Mouse (Mus musculus): ENCODE measurements around the gene Rps6kb2.

- no peak for TF ChIP-seq TAL1 (conservative IDR thresholded peaks at IDR 0.05; ENCODE audit: low read depth, low read length)
- no peak for TF ChIP-seq GATA1 (IDR thresholded peaks at IDR 0.05; ENCODE audit: borderline replicate concordance, low read length)
- no peak for TF ChIP-seq CTCF (IDR thresholded peaks at IDR 0.05; ENCODE audit: low read depth, low read length)
- TF ChIP-seq POLR2AphosphoS5 (IDR thresholded peaks at IDR 0.05; ENCODE audit: insufficient replicate concordance, low read depth, low read length): no peak
- no peak for TF ChIP-seq GATA2 (IDR thresholded peaks at IDR 0.05; ENCODE audit: borderline replicate concordance, low read depth, low read length)
These were observed 24.1 kb upstream of the Rps6kb2 start for GRCm38 (mm10) chr19:4187303-4187702.
